Mouse (Mus musculus): ENCODE measurements around the gene Tvp23b. TPM values are rescaled to one million over a fixed set of nuclear protein-coding genes. Genes with fewer than 3 reads are reported as not detected.

The Tvp23b gene
- polyA plus RNA-seq (2015; fragmentation: Nextera tagmentation; extraction: Ambion mirVana), result 56.9 and 58.7 TPM in 2 replicates

DNA sequence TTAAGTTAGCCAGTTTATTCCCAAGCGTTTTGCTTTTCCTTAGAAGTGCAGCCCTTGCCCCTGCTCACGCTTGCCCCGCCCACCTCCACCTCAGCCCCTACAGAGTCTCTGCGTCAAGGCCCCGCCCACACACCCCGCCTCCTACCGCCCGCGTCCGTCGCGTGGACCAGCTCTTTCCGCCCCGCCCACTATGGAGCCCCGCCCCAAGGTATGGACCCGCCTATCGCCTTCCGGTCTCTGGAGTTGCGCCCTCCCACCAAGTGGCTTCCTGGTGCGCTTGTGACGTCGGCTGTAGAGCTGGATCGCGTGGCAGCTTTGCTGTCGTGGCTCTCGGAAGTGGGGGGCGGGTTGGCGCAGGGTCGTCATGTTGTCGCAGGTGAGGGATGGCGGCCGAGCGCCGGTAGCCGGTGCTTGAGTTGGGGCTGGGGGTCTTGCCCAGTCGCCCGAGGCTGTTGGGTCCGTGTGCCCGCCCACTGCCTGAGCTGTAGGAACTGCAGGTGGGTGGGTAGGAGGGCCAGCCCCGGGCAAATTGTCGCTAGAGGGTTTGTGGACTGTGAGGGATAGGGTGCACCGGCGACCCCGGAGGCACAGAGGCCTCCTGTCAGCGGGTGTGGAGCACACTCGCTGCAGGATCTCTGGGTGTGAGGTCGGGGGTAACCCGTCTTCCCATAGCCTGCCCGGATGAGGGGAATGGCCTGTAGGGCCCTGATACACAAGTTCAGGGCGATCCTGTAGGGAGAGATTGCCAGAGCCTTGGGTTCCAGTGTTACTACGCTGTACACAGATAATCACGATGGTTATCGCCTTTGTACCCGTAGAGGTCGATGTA lies at the start of gene Tvp23b:
TSS of gene Tvp23b (plus strand) at position 236 of the 829 bp plus-strand sequence.
- peaks cover 10% of the 10 kb centered on the region; the same call in 1 of the 2 replicates for H3K4me1 ChIP-seq
- peak within 1 kb of the TSS; percentile 57 for H3K4me3 ChIP-seq
- peak within 1 kb of the TSS; percentile 60 for H3K4me2 ChIP-seq
- H3K9me3 ChIP-seq, result no peaks in the 10 kb centered on the region
- H3K27ac ChIP-seq, result peak within 1 kb of the TSS; percentile 80
- H3K36me3 ChIP-seq (replicated peaks), result no peaks in the 10 kb centered on the region
- 2% methylated on average over 55 of the region's 55 CpGs for WGBS
- peak within 1 kb of the TSS; percentile 68 for H3K9ac ChIP-seq
- peak; percentile 97 for ATAC-seq (replicated peaks)
- no peaks in the 10 kb centered on the region for H3K27me3 ChIP-seq (replicated peaks)

DNA sequence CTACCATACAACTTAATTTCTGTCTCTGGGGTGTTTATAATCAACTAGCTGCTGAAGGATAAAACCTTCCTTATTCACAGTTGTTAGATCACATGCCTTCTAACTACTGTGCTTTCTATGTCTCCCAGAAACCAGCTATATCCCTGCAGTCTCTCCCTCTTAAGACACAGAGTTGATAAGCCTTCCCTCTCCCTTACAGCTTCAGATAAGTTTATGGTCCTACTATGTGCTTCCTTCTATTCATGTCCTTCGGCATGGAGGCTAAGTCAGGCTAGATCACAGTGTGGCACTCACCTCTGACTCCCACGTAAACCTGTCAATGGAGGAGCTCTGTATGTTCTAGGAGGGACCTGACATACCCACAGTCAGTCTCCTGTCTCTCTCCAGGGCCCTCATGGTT lies 48.9 kb upstream of the Tvp23b start:
- 91% methylated on average over 2 of the region's 2 CpGs for WGBS
- H3K27ac ChIP-seq, result no peak overlapping the region
- H3K9me3 ChIP-seq, result no peaks in the 10 kb centered on the region
- no peak for ATAC-seq (replicated peaks)
- no peaks in the 10 kb centered on the region for H3K36me3 ChIP-seq (replicated peaks)
- no peaks in the 10 kb centered on the region for H3K27me3 ChIP-seq (replicated peaks)
- no peaks in the 10 kb centered on the region for H3K4me1 ChIP-seq
- H3K4me2 ChIP-seq, result no peak overlapping the region
- no peak overlapping the region for H3K4me3 ChIP-seq
- H3K9ac ChIP-seq, result no peak overlapping the region

DNA sequence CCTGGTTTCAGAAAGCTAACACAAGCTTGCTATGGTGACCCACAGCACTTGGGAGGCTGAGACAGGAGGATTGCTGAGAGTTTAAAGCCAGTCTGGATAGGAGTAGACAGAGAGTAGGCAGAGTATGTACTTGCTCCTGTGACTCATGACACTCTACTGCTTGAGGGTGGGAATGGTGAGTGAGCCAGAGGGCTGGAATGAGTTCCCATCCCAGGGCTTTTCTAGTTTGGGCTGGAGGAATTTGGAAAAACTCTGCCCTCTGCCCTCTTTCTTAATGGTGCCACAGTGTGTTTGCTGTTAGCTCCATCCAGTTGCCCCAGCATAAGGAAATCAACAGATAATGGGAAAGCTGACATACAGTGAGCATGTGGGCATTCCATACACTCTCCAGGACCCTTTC lies 47.3 kb upstream of the Tvp23b start:
- Histone ChIP-seq H3K36me3 (replicated peaks) (no peaks in the 10 kb centered on the region), H3K4me1 (no peaks in the 10 kb centered on the region), H3K4me3 (no peak overlapping the region), H3K27ac (no peak overlapping the region), H3K27me3 (replicated peaks) (no peaks in the 10 kb centered on the region), H3K9me3 (no peaks in the 10 kb centered on the region), H3K4me2 (no peak overlapping the region), H3K9ac (no peak overlapping the region)
- no peak for ATAC-seq (replicated peaks)

DNA sequence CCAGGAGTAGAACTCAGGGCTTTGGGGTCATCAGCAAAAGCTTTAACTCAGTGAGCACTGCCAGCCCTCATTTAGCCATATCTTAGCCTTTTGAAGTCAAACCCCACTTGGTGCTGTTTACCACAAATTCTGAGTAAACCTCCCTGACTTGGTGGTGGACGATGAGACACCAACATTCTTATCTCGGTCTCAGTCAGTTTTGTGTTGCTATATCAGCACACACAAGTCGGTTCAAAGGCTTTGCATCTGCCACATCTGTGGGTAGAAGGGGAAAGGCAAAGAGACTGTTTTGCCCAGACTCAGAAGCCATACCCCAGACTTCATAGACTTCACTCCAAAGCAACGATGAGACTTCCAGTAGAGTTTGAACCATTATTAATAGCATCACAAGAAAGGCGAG lies 34.7 kb upstream of the Tvp23b start:
- ATAC-seq (replicated peaks), result no peak
- Histone ChIP-seq H3K9ac (no peak overlapping the region), H3K4me2 (no peak overlapping the region), H3K27ac (no peak overlapping the region), H3K4me3 (no peak overlapping the region), H3K9me3 (no peaks in the 10 kb centered on the region), H3K27me3 (replicated peaks) (no peaks in the 10 kb centered on the region), H3K4me1 (0 out of 2 replicates have a peak, but pooled peaks cover 4% of the 10 kb centered on the region), H3K36me3 (replicated peaks) (no peaks in the 10 kb centered on the region)
- WGBS, result 90% methylated on average over 5 of the region's 5 CpGs

DNA sequence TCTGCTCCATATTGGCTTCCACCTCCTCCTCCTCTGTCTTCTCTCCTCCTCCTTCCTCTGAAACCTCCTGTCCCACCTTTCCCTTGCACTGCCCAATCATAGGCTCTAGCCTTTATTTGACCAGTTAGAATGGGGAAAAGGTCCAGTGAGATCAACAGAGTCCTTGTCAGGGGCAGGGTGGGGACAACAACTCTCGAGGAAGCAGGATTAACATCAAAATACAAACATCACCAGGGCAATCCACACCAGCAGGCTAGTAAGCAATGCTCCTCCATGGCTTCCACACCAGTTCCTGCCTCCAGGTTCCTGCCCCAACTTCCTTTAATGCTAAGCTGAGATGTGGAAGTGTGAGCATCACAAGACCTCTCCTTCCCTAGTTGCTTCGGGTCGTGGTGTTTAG lies 33.5 kb upstream of the Tvp23b start:
- no peak for ATAC-seq (replicated peaks)
- Histone ChIP-seq H3K4me2 (no peak overlapping the region), H3K36me3 (replicated peaks) (no peaks in the 10 kb centered on the region), H3K27ac (no peak overlapping the region), H3K27me3 (replicated peaks) (no peaks in the 10 kb centered on the region), H3K9ac (no peak overlapping the region), H3K4me3 (no peak overlapping the region), H3K4me1 (0 out of 2 replicates have a peak, but pooled peaks cover 4% of the 10 kb centered on the region), H3K9me3 (no peaks in the 10 kb centered on the region)
- WGBS, result 70% methylated on average over 3 of the region's 3 CpGs

DNA sequence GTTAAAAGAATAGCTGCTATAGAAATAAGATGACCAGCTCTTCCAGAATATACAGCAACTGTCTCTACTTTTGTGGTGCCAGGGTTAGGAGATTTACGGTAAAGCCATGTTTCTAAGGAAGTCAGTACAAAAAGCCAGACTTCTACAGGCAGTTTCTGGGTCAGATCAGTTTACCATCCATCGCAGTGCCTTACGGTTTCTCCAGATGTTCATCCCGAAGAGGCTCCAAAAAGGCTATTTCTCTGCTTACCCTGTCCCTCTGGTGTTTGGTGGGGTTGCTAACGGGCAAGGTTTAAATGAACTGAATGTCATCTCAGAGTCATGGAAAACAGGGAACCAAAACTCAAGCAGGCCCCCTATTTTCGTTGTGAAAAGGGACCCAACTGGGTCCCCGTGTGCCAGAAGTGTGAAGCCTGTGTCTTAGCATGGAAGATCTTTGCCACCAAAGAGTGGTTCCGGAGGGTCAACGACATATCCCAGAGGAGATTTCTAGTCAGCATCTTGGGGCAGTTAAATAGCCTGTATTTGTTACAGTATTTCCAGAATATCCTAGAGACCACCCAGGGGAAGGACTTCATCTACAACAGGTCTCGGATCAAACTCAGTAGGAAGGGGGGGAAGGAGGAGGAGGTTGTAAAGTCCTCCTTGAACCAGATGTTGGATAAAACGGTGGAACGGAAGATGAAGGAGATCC lies 32.1 kb upstream of the Tvp23b start, which contains the start of gene Fbxw10:
TSS of gene Fbxw10 (plus strand) at position 109 of the 694 bp plus-strand sequence.
- no peaks in the 10 kb centered on the region for H3K9me3 ChIP-seq
- WGBS, result 29% methylated on average over 12 of the region's 12 CpGs
- peak within 1 kb of the TSS; percentile 36 for H3K4me2 ChIP-seq
- no peak within 1 kb of the TSS for H3K4me3 ChIP-seq
- H3K27ac ChIP-seq, result no peak within 1 kb of the TSS
- H3K36me3 ChIP-seq (replicated peaks), result no peaks in the 10 kb centered on the region
- H3K9ac ChIP-seq, result no peak within 1 kb of the TSS
- no peaks in the 10 kb centered on the region for H3K27me3 ChIP-seq (replicated peaks)
- ATAC-seq (replicated peaks), result no peak
- H3K4me1 ChIP-seq, result 0 out of 2 replicates have a peak, but pooled peaks cover 4% of the 10 kb centered on the region

DNA sequence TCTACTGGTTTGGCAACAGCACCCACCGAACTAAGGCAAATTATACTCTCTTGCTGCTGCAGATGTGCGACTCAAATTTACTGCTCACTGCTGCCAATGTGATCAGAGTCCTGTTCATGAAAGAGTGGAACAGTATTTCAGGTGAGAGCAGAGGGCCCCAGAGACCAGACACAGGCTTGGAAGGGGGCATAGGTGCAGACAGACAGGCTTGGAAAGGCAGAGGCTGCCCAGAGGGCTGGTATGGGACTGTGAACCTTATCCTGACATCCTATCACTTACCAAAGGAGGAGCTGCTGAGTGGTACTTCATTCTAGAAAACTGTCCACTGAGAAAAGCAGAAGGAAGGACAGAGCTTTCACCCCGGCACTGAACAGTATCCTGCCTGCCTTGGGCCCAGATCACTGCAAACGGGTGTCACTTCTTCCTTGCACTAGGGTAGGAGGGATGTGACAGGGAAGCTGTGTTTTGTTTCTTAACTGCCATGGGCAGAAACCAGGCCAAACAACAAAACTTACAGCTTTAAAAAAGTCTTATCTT lies 31.5 kb upstream of the Tvp23b start:
- H3K27me3 ChIP-seq (replicated peaks), result no peaks in the 10 kb centered on the region
- 0 out of 2 replicates have a peak, but pooled peaks cover 4% of the 10 kb centered on the region for H3K4me1 ChIP-seq
- no peaks in the 10 kb centered on the region for H3K9me3 ChIP-seq
- H3K9ac ChIP-seq, result no peak overlapping the region
- no peak overlapping the region for H3K27ac ChIP-seq
- ATAC-seq (replicated peaks), result no peak
- 79% methylated on average over 4 of the region's 4 CpGs for WGBS
- no peak overlapping the region for H3K4me2 ChIP-seq
- H3K4me3 ChIP-seq, result no peak overlapping the region
- H3K36me3 ChIP-seq (replicated peaks), result no peaks in the 10 kb centered on the region

DNA sequence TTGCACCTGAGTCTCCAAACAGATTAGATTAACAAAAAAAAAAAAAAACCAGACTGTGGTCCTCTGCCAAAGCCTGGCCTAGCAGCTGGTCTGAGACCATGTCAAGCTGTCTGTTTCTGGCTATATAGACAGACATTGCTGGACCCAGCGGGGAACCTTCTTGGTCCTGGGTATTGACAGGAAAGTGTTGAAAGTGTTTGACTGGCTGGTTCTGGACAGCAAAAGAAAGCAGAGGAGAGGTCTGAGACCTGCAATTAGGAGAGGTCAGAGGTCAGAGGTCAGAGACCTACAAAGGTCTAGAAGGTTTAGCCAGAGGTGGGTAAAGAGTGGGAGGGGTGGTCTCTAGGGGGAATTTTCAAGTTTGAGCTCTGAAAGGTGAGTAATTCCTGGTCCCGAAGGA lies 31.0 kb upstream of the Tvp23b start:
- no peak overlapping the region for H3K4me3 ChIP-seq
- no peak overlapping the region for H3K27ac ChIP-seq
- no peaks in the 10 kb centered on the region for H3K9me3 ChIP-seq
- no peak overlapping the region for H3K9ac ChIP-seq
- ATAC-seq (replicated peaks), result no peak
- H3K4me2 ChIP-seq, result no peak overlapping the region
- no peaks in the 10 kb centered on the region for H3K27me3 ChIP-seq (replicated peaks)
- H3K36me3 ChIP-seq (replicated peaks), result no peaks in the 10 kb centered on the region
- 0 out of 2 replicates have a peak, but pooled peaks cover 4% of the 10 kb centered on the region for H3K4me1 ChIP-seq
- 59% methylated on average over 2 of the region's 2 CpGs for WGBS

DNA sequence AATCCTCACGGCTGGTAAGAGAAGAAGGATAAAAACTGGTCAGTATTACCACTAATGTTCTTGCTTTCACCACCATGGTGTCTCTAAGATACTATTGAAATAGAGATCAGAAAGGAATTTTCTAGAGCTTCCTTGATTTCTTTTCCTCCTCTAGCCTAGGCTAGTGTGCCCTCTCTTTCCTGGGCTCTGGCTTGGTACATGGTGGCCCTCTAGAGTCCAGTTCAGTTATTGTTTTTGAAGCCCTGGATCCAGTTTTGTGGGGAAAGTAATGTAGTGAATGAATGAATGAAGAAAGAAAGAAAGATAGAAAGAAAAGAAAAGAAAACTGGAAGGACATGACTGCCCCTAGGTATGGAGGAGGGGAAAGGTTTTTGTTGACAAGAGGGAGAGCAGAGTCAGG lies 28.1 kb upstream of the Tvp23b start:
- Histone ChIP-seq H3K9me3 (no peaks in the 10 kb centered on the region), H3K4me1 (0 out of 2 replicates have a peak, but pooled peaks cover 4% of the 10 kb centered on the region), H3K27me3 (replicated peaks) (no peaks in the 10 kb centered on the region), H3K27ac (no peak overlapping the region), H3K4me2 (no peak overlapping the region), H3K4me3 (no peak overlapping the region), H3K9ac (no peak overlapping the region), H3K36me3 (replicated peaks) (no peaks in the 10 kb centered on the region)
- ATAC-seq (replicated peaks), result no peak
- 63% methylated on average over 1 of the region's 1 CpGs for WGBS

DNA sequence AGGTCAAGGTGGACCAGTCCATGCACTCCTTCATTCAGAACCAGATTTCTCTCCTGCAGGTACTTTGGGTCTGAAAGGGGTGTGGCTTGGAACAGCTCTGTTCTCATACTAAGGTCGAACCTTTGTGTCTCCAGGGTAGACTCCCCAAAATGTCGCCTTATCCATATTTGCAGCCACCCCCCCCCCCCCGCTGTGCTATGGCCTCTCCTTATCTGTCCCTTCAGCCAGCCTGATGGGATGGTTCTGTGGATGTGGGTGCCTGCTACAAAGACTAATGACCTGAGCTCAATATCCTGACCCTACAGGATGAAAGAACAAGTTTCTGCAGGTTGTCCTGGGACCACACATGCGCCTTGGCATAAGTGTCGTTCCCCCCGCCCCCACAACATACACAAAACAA lies 25.9 kb upstream of the Tvp23b start:
- no peak for ATAC-seq (replicated peaks)
- Histone ChIP-seq H3K4me3 (no peak overlapping the region), H3K27me3 (replicated peaks) (no peaks in the 10 kb centered on the region), H3K9ac (no peak overlapping the region), H3K9me3 (no peaks in the 10 kb centered on the region), H3K27ac (no peak overlapping the region), H3K36me3 (replicated peaks) (no peaks in the 10 kb centered on the region), H3K4me1 (no peaks in the 10 kb centered on the region), H3K4me2 (no peak overlapping the region)
- WGBS, result 92% methylated on average over 6 of the region's 6 CpGs

DNA sequence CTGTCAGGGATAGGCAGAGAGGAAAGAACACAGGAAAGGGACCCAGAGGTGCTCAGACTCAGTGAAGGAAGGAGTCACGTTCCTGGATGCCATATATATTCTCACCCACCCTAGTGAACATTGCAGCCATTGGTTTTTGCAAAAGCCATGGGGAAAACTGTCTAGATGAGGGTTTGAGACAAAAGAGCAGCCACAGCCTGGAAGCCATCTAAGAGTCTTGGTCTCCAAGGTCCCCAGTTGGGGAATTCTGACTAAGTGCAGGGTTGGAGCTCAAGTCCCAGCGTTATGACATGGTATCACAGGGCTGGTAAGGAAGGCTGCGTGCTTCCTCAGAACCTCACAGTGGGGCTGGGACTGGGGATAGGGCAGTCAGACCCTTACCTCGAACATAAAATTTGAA lies 13.7 kb upstream of the Tvp23b start:
- no peak overlapping the region for H3K4me3 ChIP-seq
- H3K27ac ChIP-seq, result no peak overlapping the region
- no peak overlapping the region for H3K9ac ChIP-seq
- 76% methylated on average over 4 of the region's 4 CpGs for WGBS
- H3K4me2 ChIP-seq, result no peak overlapping the region
- ATAC-seq (replicated peaks), result no peak
- H3K36me3 ChIP-seq (replicated peaks), result no peaks in the 10 kb centered on the region
- no peaks in the 10 kb centered on the region for H3K9me3 ChIP-seq
- H3K27me3 ChIP-seq (replicated peaks), result no peaks in the 10 kb centered on the region
- H3K4me1 ChIP-seq, result no peaks in the 10 kb centered on the region

DNA sequence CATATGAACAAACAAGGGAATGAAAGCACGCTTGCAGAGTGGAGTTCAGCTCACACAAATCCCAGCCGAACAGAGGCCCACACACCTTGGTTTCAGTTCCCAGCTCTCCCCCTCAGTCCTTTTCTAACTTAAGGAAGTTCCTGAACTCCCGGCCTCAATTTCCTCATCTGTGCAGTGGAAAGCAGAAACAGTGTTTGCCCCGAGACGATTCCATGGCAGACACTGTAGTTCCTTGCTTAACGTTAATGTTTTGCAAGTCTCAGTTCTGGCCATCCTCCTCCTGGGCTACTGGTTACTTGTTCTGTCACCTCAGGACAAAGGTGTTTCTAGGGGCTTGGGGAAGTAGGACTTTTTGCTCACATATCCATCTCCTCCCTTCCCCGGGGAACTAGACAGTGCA lies 12.6 kb upstream of the Tvp23b start:
- Histone ChIP-seq H3K36me3 (replicated peaks) (no peaks in the 10 kb centered on the region), H3K9ac (no peak overlapping the region), H3K4me3 (no peak overlapping the region), H3K9me3 (no peaks in the 10 kb centered on the region), H3K4me1 (no peaks in the 10 kb centered on the region), H3K27ac (no peak overlapping the region), H3K27me3 (replicated peaks) (no peaks in the 10 kb centered on the region), H3K4me2 (no peak overlapping the region)
- no peak for ATAC-seq (replicated peaks)
- 87% methylated on average over 7 of the region's 7 CpGs for WGBS

Measured in midbrain, embryonic 15.5 days (tissue).